Mouse (Mus musculus) B cell, adult 62 days (primary cell): Measurements from ENCODE around the gene Abl2. TPM values are rescaled to one million over a fixed set of nuclear protein-coding genes. Genes with fewer than 3 reads are reported as not detected.

ENCODE experiments used
- total RNA-seq: library from RNA; stranded (reverse); gene quantifications from 4 replicates; pipeline ENCODE4 v1.2.4, GENCODE M21; 2023

Abl2 gene
- 64.6 to 74.3 TPM (median 67.7 TPM) in 4 replicates for total RNA-seq

DNA sequence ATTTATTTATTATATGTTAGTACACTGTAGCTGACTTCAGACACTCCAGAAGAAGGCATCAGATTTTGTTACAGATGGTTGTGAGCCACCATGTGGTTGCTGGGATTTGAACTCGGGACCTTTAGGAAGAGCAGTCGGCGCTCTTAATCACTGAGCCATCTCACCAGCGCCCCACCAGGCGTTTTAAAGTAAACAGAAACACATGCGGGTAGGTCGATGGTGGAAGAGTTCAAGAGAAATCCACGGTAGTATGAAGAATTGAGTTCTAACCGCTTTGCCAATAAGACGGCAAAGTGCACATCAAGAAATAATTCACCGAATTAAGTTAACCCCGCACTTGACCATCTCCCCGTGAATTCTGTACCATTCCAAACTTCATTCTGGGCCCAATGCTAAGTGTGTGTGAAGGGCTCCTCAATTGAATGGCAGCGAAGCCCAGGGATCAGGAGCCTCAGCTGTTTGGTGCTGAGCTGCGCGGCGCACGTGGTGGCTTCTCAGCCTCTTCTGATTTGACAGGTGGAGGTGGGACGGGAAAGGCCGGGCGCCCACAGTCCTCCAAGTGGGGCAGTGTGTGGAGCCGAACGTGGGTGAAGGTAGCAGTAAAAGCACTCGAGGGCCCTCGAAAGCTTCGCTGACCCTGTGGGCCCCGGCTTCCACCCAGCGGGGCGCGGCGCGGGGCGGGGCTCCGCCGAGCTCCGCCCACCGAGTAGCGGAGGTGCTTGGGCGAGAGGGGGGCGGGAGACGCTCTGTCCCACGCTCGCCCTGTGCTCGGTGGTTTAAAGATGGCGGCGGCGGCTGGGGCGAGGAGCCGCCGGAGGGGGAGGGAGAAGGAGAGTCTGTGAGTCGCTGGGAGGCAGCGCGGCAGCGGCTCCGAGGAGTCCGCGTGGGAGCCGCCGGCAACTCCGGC is at the start of gene Abl2:
Gene Abl2 (plus strand): TSS at position 763 of the 907 bp plus-strand sequence.

GRCm38 (mm10) chr1:156523842-156524241 is 34.7 kb upstream of the Abl2 start, which contains the start of gene Gm10031:
Gm10031 (plus strand) TSS chr1:156524012.

GRCm38 (mm10) chr1:156674195-156675000 is 115.8 kb downstream of the Abl2 start, which contains the start of gene Tor3a:
Tor3a (minus strand) TSS chr1:156674356.

Other genes starting within 250 kb of the Abl2 start
- not detected in 4 replicates for gene Nphs2, start 248.1 kb upstream of the Abl2 start, total RNA-seq
- 1,194 to 1,257 TPM (median 1,218 TPM) in 4 replicates for gene Gm2000, start 192.7 kb upstream of the Abl2 start, total RNA-seq
- 0.31 to 0.69 TPM (median 0.64 TPM) in 3 of 4 replicates, not detected in the other for gene Axdnd1, start 137.6 kb upstream of the Abl2 start, total RNA-seq
- 57.3 to 78.0 TPM (median 68.5 TPM) in 4 replicates for gene Soat1, start 84.5 kb upstream of the Abl2 start, total RNA-seq
- 28.9 to 33.3 TPM (median 31.9 TPM) in 4 replicates for gene Gm10031, start 34.8 kb upstream of the Abl2 start, total RNA-seq
- 44.4 to 53.7 TPM (median 50.8 TPM) in 4 replicates for gene Tor3a, start 115.6 kb downstream of the Abl2 start, total RNA-seq
- 22.2 to 23.4 TPM (median 22.7 TPM) in 4 replicates for gene Fam20b, start 160.3 kb downstream of the Abl2 start, total RNA-seq